Mouse (Mus musculus) megakaryocyte, embryonic 14.5 days (primary cell): ENCODE results near the gene Dbnl. TPM values are rescaled to one million over a fixed set of nuclear protein-coding genes. Genes with fewer than 3 reads are reported as not detected.

Experiments
- H3K27me3 ChIP-seq: replicated peaks from 2 replicates; pipeline ENCODE3; 2012; ENCODE audit warnings: inconsistent platforms
- H3K36me3 ChIP-seq: replicated peaks from 2 replicates; pipeline ENCODE3; 2012; ENCODE audit warnings: low read length, inconsistent platforms, mixed read lengths
- H3K4me1 ChIP-seq: 2 replicates; pipeline ENCODE4 v1.6.1; 2012; ENCODE audit warnings: inconsistent platforms
- H3K4me3 ChIP-seq: replicated peaks from 2 replicates; pipeline ENCODE3; 2012; ENCODE audit warnings: moderate library complexity, mild to moderate bottlenecking, inconsistent platforms
- H3K9me3 ChIP-seq: 2 replicates; pipeline ENCODE4 v1.6.1; 2012; ENCODE audit warnings: inconsistent platforms
- FLI1 ChIP-seq: IDR thresholded peaks from 2 replicates; pipeline ENCODE4 v1.6.1; 2012; ENCODE audit warnings: low read length, inconsistent platforms, mixed read lengths
- GATA1 ChIP-seq: IDR thresholded peaks from 3 replicates; pipeline ENCODE4 v1.6.1; 2012; ENCODE audit warnings: mixed read lengths, low read length, inconsistent platforms, borderline replicate concordance
- polyA plus RNA-seq: library from polyadenylated mRNA; stranded (reverse); fragments of >175 nt; gene quantifications from 2 replicates; pipeline ENCODE4 v1.2.3, GENCODE M21; 2012; ENCODE audit warnings: low replicate concordance; ENCODE audit not compliant: insufficient read depth

The Dbnl gene
- 63.4 and 117 TPM in 2 replicates for polyA plus RNA-seq

- peaks cover 65% of the 10 kb centered on the region for H3K4me1 ChIP-seq
- no peak for TF ChIP-seq GATA1
- TF ChIP-seq FLI1, result peak; percentile 99
- H3K9me3 ChIP-seq, result no peaks in the 10 kb centered on the region
- H3K4me3 ChIP-seq, result peak within 1 kb of the TSS; percentile 99
- no peaks in the 10 kb centered on the region for H3K27me3 ChIP-seq
- H3K36me3 ChIP-seq, result peaks cover 45% of the 10 kb centered on the region
Observed at GRCm38 (mm10) chr11:5788056-5789014, at the start of gene Dbnl. Dbnl (plus strand) TSS chr11:5788488.

DNA sequence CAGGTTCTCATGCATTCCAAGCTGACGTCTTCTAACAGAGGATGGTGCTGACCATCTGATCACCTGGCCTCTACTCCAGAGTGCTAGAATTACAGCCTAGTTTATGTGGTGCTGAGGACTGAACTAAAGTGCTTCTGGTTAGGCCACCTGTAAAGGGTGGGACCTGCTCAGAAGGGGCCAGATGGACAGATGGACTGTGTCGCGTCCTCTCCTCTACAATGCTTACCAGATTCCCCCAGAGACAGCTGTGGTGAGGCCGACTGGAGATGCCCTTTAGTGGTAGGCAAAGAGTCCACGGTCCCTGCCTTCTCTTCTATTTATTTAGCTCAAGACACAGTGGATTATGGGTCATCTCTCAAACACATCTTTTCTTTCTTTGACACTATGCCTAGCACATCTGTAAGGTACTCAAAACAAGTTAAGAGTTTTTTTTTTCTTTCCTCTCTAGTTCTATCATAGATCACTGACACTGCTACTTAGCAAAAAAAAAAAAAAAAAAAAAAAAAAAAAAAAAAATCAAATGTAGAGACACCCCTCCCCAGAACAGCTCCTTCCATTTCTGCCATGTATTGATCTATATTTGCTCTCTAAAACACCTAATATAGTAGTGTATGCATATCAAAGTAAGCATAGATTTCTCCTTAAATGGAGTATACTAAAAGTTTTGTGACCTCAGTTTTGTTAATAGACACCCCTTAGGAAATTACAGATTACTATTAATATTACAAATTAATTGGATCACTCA lies 49.2 kb upstream of the Dbnl start:
- no peak for TF ChIP-seq GATA1
- no peak for TF ChIP-seq FLI1
- Histone ChIP-seq H3K36me3 (peaks cover 28% of the 10 kb centered on the region), H3K4me1 (peaks cover 64% of the 10 kb centered on the region), H3K9me3 (peaks cover 5% of the 10 kb centered on the region), H3K27me3 (no peaks in the 10 kb centered on the region), H3K4me3 (peak overlapping the region; percentile 79)

DNA sequence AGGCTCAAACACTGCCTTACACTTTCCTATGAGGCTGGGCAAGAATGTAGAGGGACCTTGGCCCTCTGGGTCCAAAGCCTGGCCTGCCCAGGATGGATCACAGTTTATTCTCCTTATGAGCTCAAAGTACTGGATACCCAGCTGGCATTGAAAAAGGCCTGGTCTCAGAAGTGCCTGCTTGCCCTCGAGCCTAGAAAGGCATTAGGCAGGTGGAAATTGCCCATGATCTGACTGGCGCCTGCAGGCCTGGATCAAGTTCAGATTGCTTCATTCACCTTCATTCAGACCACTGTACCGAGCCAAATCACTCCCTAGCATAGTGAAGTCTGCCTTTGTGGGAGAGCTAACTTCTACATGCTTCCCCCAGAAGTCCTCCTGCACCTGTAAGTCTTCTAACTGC lies 48.4 kb upstream of the Dbnl start:
- Histone ChIP-seq H3K9me3 (peaks cover 5% of the 10 kb centered on the region), H3K36me3 (peaks cover 20% of the 10 kb centered on the region), H3K4me1 (peaks cover 56% of the 10 kb centered on the region), H3K27me3 (no peaks in the 10 kb centered on the region), H3K4me3 (peak overlapping the region; percentile 95)
- TF ChIP-seq GATA1 (no peak), FLI1 (no peak)

DNA sequence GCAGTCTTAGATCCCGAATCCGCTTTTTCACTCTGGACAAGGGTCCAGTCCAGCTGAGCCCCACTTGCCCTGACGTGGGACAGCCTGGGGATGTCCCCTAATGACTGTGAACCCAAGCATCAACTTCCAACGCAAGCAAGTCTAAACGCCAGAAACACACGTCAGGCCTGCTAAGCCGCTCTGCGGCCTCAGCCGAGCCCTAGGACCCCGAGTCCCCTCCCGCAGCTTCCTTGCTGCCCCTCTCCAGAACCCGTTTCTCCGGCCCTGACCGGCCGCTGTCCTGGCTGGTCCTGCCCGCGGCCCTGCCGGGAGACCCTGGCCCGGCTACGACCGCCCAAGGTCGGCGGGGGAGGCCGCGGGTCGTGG lies 47.7 kb upstream of the Dbnl start:
- peaks cover 16% of the 10 kb centered on the region for H3K36me3 ChIP-seq
- peaks cover 5% of the 10 kb centered on the region for H3K9me3 ChIP-seq
- TF ChIP-seq FLI1 (no peak), GATA1 (no peak)
- H3K4me3 ChIP-seq, result peak overlapping the region; percentile 95
- H3K4me1 ChIP-seq, result peaks cover 52% of the 10 kb centered on the region
- H3K27me3 ChIP-seq, result no peaks in the 10 kb centered on the region

GRCm38 (mm10) chr11:5740965-5741627 lies 47.2 kb upstream of the Dbnl start:
- peak overlapping the region; percentile 95 for H3K4me3 ChIP-seq
- H3K36me3 ChIP-seq, result peaks cover 17% of the 10 kb centered on the region
- no peaks in the 10 kb centered on the region for H3K27me3 ChIP-seq
- peaks cover 53% of the 10 kb centered on the region for H3K4me1 ChIP-seq
- TF ChIP-seq GATA1 (no peak), FLI1 (no peak)
- H3K9me3 ChIP-seq, result peaks cover 5% of the 10 kb centered on the region

DNA sequence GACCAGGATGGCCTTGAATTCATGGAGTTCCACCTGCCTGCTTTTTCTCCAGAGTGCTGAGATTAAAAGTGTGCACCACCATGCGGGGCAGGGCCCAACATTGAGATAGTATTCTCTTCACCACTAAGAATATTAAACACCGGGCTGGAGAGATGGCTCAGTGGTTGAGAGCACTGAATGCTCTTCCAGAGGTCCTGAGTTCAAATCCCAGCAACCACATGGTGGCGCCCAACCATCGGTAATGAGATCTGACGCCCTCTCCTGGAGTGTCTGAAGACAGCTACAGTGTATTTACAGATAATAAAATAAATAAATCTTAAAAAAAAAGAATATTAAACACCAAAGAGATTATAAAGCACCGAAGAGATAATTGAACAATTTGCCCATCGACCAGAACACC lies 46.2 kb upstream of the Dbnl start:
- H3K27me3 ChIP-seq, result no peaks in the 10 kb centered on the region
- peak overlapping the region; percentile 62 for H3K4me3 ChIP-seq
- TF ChIP-seq FLI1, result no peak
- TF ChIP-seq GATA1, result no peak
- H3K9me3 ChIP-seq, result peaks cover 13% of the 10 kb centered on the region
- peaks cover 19% of the 10 kb centered on the region for H3K36me3 ChIP-seq
- peaks cover 43% of the 10 kb centered on the region for H3K4me1 ChIP-seq

GRCm38 (mm10) chr11:5744951-5745350 lies 43.3 kb upstream of the Dbnl start:
- Histone ChIP-seq H3K27me3 (no peaks in the 10 kb centered on the region), H3K36me3 (peaks cover 23% of the 10 kb centered on the region), H3K4me3 (no peak overlapping the region), H3K4me1 (peaks cover 28% of the 10 kb centered on the region), H3K9me3 (peaks cover 18% of the 10 kb centered on the region)
- no peak for TF ChIP-seq FLI1
- no peak for TF ChIP-seq GATA1

GRCm38 (mm10) chr11:5753755-5754154 lies 34.5 kb upstream of the Dbnl start:
- no peak for TF ChIP-seq GATA1
- TF ChIP-seq FLI1, result no peak
- Histone ChIP-seq H3K9me3 (peaks cover 29% of the 10 kb centered on the region), H3K4me3 (no peak overlapping the region), H3K36me3 (peaks cover 66% of the 10 kb centered on the region), H3K27me3 (no peaks in the 10 kb centered on the region), H3K4me1 (peaks cover 36% of the 10 kb centered on the region)

- TF ChIP-seq FLI1 (no peak), GATA1 (no peak)
- no peaks in the 10 kb centered on the region for H3K27me3 ChIP-seq
- peaks cover 16% of the 10 kb centered on the region for H3K36me3 ChIP-seq
- H3K4me1 ChIP-seq, result peaks cover 59% of the 10 kb centered on the region
- no peaks in the 10 kb centered on the region for H3K9me3 ChIP-seq
- peak within 1 kb of the TSS; percentile 99 for H3K4me3 ChIP-seq
Observed at GRCm38 (mm10) chr11:5761820-5762632, 26.3 kb upstream of the Dbnl start, which contains the start of gene Urgcp. Urgcp (minus strand) TSS chr11:5762376.
